Mouse (Mus musculus): ENCODE results near the gene Repin1. TPM values are rescaled to one million over a fixed set of nuclear protein-coding genes. Genes with fewer than 3 reads are reported as not detected.
A peak's percentile ranks its signal among the peaks of the same experiment; 100 is the strongest.

The Repin1 gene
- polyA plus RNA-seq, 1 experiment from 2014 or later, result 44.1 TPM

DNA sequence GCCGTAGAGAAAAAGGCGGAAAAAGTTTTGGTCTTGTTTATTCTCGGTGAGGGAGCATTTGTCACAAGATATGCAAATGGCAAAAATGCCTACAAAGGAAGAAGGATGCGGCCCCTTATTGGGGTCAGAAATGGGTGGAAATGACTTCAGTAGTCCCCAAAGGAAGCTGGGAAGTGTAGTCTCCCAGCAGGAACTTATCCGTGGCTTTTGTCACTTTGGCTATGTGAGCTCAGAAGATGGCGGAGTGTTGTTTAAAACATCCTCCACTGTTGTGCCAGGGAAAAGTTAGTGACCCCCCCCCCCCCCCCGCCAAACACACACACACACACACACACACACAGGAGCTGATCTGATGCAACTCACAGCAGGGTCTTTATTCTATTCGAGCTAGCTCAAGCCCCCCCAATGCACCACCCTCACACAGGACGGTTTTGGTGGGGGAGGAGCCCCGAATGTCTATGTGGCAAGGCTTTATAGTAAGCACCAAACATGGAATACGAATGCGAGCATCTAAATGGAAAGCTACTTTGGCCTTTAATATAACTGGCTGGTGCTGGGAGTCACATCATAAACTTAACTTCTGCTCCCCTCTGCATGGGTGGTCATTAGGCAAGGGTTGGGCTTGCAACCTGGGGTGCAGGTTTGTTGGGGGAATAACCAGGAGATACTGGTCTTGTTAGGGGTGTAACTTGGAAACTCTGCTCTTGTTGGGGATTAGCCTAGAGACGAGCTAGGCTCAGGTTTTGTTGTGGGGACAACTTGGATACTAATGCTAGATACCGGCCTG is 38.4 kb upstream of the Repin1 start:
- DNase-seq (ENCODE audit: low spot score, missing footprints) (no peak), ATAC-seq (ENCODE audit: low FRiP score) (peak; percentile 87)
- WGBS, result 28% methylated on average over 14 of the region's 14 CpGs
- no peaks in the 10 kb centered on the region for H3K9me3 ChIP-seq (ENCODE audit: control insufficient read depth, low read length)
- peak overlapping the region; percentile 93 for H3K27ac ChIP-seq (ENCODE audit: low read depth, low read length)
- peak overlapping the region; percentile 55 for H3K4me3 ChIP-seq (ENCODE audit: low read depth, low read length)
- H3K4me2 ChIP-seq, result peak overlapping the region; percentile 82
- H3K4me1 ChIP-seq (ENCODE audit: control insufficient read depth, insufficient read depth, low read length), result peaks cover 12% of the 10 kb centered on the region
- H3K9ac ChIP-seq (ENCODE audit: low read length), result peak overlapping the region; percentile 81
- no peaks in the 10 kb centered on the region for H3K36me3 ChIP-seq (ENCODE audit: control insufficient read depth, insufficient read depth, low read length)
- H3K27me3 ChIP-seq (ENCODE audit: control insufficient read depth, insufficient read depth, low read length), result no peaks in the 10 kb centered on the region

DNA sequence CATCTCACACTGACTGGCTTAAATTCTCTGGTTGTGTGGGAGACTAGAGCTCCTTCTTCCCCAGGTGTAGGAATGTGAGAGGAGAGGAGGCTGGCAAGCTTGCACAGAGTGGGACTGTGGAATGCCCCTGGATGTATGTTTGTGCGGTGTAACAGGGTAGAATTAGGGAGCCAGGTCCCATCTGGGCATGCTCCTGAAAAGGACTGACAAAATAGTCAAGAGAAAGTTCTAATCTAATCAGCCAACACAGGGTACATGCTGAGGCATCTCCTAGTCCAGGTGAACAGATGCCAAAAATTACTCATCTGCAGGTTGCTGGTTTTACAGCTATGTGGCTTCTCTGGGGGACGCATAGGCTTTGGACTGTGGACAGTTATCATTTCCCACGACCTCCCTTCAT is 37.7 kb upstream of the Repin1 start:
- DNase-seq (ENCODE audit: low spot score, missing footprints) (no peak), ATAC-seq (ENCODE audit: low FRiP score) (no peak)
- H3K4me2 ChIP-seq, result peak overlapping the region; percentile 82; the same call in 1 of the 2 replicates
- H3K27me3 ChIP-seq (ENCODE audit: control insufficient read depth, insufficient read depth, low read length), result no peaks in the 10 kb centered on the region
- peak overlapping the region; percentile 81; the same call in 1 of the 2 replicates for H3K9ac ChIP-seq (ENCODE audit: low read length)
- H3K9me3 ChIP-seq (ENCODE audit: control insufficient read depth, low read length), result no peaks in the 10 kb centered on the region
- H3K4me1 ChIP-seq (ENCODE audit: control insufficient read depth, insufficient read depth, low read length), result peaks cover 12% of the 10 kb centered on the region
- WGBS, result 83% methylated on average over 3 of the region's 3 CpGs
- H3K27ac ChIP-seq (ENCODE audit: low read depth, low read length), result no peak overlapping the region
- no peaks in the 10 kb centered on the region for H3K36me3 ChIP-seq (ENCODE audit: control insufficient read depth, insufficient read depth, low read length)
- no peak overlapping the region for H3K4me3 ChIP-seq (ENCODE audit: low read depth, low read length)

DNA sequence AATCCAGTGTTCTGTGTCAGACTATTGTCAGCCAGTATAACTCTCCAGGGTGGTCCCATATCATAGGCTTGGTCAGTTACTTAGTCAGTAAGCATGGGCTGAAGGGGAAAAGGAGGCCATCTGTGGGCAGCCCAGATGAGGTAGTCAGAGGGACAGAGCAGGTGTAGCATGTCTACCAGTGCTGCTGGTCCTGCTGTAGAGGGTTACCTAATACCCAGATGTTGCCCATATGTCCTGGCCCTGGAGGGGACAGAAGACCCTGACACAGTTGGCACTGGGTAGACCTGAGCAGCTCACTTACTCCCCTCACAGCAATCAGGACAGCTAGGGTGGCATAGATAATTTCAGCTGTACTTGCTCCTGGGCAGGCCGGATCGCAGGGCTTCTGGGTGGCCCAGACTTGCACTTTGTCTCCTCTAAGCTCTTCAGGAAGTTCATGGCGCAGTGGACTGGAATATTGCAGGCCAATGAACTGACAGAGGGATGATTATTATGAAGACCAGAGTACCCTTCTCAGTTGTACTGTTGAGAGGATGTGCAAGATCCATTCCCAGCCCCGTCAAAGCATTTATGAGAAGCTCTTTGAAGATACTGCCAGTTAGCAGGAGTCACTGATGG is 27.9 kb upstream of the Repin1 start:
- Histone ChIP-seq H3K27ac (ENCODE audit: low read depth, low read length) (no peak overlapping the region), H3K4me3 (ENCODE audit: low read depth, low read length) (no peak overlapping the region), H3K4me1 (ENCODE audit: control insufficient read depth, insufficient read depth, low read length) (no peaks in the 10 kb centered on the region), H3K36me3 (ENCODE audit: control insufficient read depth, insufficient read depth, low read length) (peaks cover 4% of the 10 kb centered on the region), H3K4me2 (no peak overlapping the region), H3K9ac (ENCODE audit: low read length) (no peak overlapping the region), H3K27me3 (ENCODE audit: control insufficient read depth, insufficient read depth, low read length) (no peaks in the 10 kb centered on the region), H3K9me3 (ENCODE audit: control insufficient read depth, low read length) (no peaks in the 10 kb centered on the region)
- ATAC-seq (ENCODE audit: low FRiP score), result no peak
- 96% methylated on average over 4 of the region's 4 CpGs for WGBS
- DNase-seq (ENCODE audit: low spot score, missing footprints), result peak; percentile 35

DNA sequence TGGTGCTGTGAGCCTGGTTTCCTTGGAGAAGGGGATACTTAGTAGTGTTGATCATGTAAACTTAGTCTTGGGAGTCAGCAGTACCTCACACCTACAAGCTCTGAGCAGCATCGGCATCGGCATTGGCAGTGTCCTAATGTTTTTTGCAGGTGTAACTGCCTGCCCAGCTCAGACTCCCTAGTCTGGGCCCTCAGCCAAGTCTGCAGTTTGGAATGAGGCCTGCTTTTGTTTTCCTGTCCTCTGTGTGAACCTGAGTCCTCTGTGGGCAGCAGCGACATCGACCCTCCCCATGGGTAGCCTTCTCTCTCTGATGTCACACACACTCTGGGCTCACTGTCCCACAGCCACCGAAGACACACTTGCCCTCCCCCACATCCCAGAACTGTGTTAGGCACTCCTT is 27.4 kb upstream of the Repin1 start:
- Histone ChIP-seq H3K27ac (ENCODE audit: low read depth, low read length) (no peak overlapping the region), H3K4me1 (ENCODE audit: control insufficient read depth, insufficient read depth, low read length) (no peaks in the 10 kb centered on the region), H3K9ac (ENCODE audit: low read length) (no peak overlapping the region), H3K27me3 (ENCODE audit: control insufficient read depth, insufficient read depth, low read length) (no peaks in the 10 kb centered on the region), H3K4me2 (no peak overlapping the region), H3K36me3 (ENCODE audit: control insufficient read depth, insufficient read depth, low read length) (peaks cover 4% of the 10 kb centered on the region), H3K4me3 (ENCODE audit: low read depth, low read length) (no peak overlapping the region), H3K9me3 (ENCODE audit: control insufficient read depth, low read length) (no peaks in the 10 kb centered on the region)
- peak; percentile 74 for DNase-seq (ENCODE audit: low spot score, missing footprints)
- 90% methylated on average over 5 of the region's 5 CpGs for WGBS
- ATAC-seq (ENCODE audit: low FRiP score), result no peak

DNA sequence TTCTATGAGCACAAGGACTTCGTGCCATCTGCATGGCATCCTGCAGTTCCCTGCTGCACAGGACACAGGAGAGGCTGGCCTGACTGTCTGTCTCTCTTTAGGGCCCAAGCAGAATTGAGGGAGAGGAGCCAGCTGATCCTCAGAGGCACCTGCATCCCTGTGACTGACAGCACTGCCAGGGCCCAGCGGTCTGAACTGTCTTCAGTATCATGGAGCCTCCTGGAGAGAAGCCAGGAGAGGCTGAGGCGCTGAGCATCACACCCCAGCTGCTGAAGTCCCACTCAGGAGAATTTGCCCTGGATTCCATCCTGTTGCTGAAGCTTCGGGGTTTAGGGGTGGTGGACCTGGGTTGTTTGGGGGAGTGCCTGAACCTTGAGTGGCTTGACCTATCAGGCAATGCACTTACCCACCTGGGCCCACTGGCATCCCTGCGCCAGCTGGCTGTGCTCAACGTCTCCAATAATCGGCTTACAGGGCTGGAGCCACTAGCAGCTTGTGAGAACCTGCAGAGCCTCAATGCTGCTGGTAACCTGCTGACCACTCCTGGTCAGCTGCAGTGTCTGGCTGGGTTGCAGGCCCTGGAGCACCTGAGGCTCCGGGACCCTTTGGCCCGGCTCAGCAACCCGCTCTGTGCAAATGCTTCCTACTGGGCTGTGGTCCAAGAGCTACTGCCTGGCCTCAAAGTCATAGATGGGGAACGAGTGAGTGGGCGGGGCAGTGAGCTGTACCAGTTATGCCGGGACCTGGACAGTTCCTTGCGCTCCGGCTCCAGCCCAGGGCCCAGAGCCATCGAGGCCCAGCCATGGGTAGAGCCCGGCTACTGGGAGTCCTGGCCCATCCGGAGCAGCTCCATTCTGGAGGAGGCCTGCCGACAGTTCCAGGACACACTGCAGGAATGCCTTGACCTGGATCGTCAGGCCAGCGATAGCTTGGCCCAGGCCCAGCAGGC is 25.4 kb upstream of the Repin1 start:
- Histone ChIP-seq H3K36me3 (ENCODE audit: control insufficient read depth, insufficient read depth, low read length) (peaks cover 4% of the 10 kb centered on the region), H3K4me3 (ENCODE audit: low read depth, low read length) (no peak overlapping the region), H3K27me3 (ENCODE audit: control insufficient read depth, insufficient read depth, low read length) (no peaks in the 10 kb centered on the region), H3K9me3 (ENCODE audit: control insufficient read depth, low read length) (no peaks in the 10 kb centered on the region), H3K4me2 (no peak overlapping the region), H3K4me1 (ENCODE audit: control insufficient read depth, insufficient read depth, low read length) (no peaks in the 10 kb centered on the region), H3K9ac (ENCODE audit: low read length) (no peak overlapping the region), H3K27ac (ENCODE audit: low read depth, low read length) (no peak overlapping the region)
- 92% methylated on average over 21 of the region's 21 CpGs for WGBS
- ATAC-seq (ENCODE audit: low FRiP score), result no peak
- DNase-seq (ENCODE audit: low spot score, missing footprints), result no peak

DNA sequence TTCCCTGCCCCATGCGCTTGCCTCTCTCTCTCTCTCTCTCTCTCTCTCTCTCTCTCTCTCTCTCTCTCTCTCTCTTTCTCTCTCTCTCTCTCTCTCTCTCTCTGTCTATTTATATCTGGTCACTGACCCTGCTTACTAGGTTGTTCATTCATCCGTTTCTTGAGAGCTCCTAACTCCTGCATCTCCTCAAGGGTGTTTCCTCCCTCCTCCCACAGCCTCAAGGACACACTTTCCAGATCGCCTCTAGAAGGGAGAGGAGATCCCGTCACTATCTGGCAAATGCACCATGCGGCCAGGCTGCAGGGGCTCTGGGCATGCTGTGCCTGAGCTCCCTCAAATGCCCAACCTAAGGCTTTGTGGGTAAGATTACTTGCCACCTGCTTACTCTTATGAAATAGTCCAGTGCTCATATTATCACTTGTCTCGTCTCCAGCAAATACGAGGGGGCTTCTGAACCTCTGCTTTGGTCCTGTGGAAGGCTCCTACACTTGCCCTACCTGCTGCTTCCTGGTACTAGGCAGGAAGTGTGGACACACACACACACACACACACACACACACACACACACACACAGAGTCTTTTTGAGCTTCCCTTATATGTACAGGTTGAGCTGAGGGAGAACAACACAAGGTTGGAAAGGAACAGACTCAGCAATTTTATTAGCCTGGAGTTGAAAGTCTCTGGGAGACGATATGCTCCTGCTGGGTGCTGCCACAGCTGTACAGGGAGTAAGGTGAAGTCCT is 24.4 kb upstream of the Repin1 start:
- Histone ChIP-seq H3K4me3 (ENCODE audit: low read depth, low read length) (no peak overlapping the region), H3K27ac (ENCODE audit: low read depth, low read length) (no peak overlapping the region), H3K4me2 (no peak overlapping the region), H3K36me3 (ENCODE audit: control insufficient read depth, insufficient read depth, low read length) (peaks cover under 1% of the 10 kb centered on the region; the same call in 1 of the 2 replicates), H3K9me3 (ENCODE audit: control insufficient read depth, low read length) (no peaks in the 10 kb centered on the region), H3K27me3 (ENCODE audit: control insufficient read depth, insufficient read depth, low read length) (no peaks in the 10 kb centered on the region), H3K4me1 (ENCODE audit: control insufficient read depth, insufficient read depth, low read length) (no peaks in the 10 kb centered on the region), H3K9ac (ENCODE audit: low read length) (no peak overlapping the region)
- DNase-seq (ENCODE audit: low spot score, missing footprints) (no peak), ATAC-seq (ENCODE audit: low FRiP score) (no peak)
- WGBS, result 81% methylated on average over 8 of the region's 8 CpGs

DNA sequence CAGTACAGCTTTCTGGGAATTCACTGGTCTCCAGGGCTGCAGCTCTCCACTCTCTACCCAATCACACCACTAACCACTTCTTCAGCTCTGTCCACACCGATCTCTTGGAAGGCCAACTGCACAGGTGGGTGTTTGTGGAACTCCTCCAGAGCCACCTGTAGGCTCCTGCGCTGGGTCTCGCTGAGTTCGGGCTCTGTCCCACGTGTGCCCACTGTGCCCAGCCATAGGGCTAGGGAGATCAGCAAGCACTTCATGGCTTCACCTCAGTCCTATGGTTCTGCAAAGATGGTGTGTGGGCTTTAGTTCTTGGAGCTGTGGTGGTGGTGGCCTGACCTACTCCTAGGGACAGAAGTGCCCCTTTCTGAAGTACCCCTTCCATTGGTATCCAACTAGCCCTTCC is 21.7 kb upstream of the Repin1 start:
- no peak for ATAC-seq (ENCODE audit: low FRiP score)
- H3K4me2 ChIP-seq, result no peak overlapping the region
- no peak overlapping the region for H3K9ac ChIP-seq (ENCODE audit: low read length)
- WGBS, result 92% methylated on average over 5 of the region's 5 CpGs
- H3K27me3 ChIP-seq (ENCODE audit: control insufficient read depth, insufficient read depth, low read length), result no peaks in the 10 kb centered on the region
- no peak overlapping the region for H3K4me3 ChIP-seq (ENCODE audit: low read depth, low read length)
- H3K27ac ChIP-seq (ENCODE audit: low read depth, low read length), result no peak overlapping the region
- H3K4me1 ChIP-seq (ENCODE audit: control insufficient read depth, insufficient read depth, low read length), result no peaks in the 10 kb centered on the region
- no peaks in the 10 kb centered on the region for H3K36me3 ChIP-seq (ENCODE audit: control insufficient read depth, insufficient read depth, low read length)
- H3K9me3 ChIP-seq (ENCODE audit: control insufficient read depth, low read length), result no peaks in the 10 kb centered on the region
- DNase-seq (ENCODE audit: low spot score, missing footprints), result no peak

DNA sequence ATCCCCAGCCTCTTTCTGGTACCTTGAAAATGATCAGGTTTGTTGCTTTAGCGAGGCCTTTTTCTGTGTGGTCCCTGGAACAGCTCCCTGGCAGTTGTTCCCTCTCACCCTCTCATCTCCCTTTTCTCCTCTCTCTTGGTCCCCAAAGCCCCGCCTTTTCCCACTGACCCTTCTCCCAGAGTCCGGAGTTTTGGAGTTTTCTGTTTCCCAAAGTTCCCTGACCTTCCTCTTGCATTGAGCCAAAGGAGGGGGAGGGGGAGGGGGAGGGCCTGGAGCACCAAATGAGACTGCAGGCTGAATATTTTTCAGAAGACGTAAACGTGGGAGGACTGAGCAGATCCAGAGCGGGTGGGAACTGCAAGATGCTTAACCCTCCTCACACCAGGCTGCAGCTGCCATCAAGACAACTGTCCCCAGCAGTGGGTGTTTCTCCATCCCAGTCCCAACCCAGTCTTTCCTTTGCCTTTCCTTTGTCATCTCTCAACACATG is 21.1 kb upstream of the Repin1 start, which contains the start of gene Rarres2:
Gene Rarres2 (minus strand): TSS at position 218 of the 490 bp plus-strand sequence.
- Histone ChIP-seq H3K27ac (ENCODE audit: low read depth, low read length) (no peak within 1 kb of the TSS), H3K4me2 (no peak within 1 kb of the TSS), H3K27me3 (ENCODE audit: control insufficient read depth, insufficient read depth, low read length) (no peaks in the 10 kb centered on the region), H3K9ac (ENCODE audit: low read length) (no peak within 1 kb of the TSS), H3K4me1 (ENCODE audit: control insufficient read depth, insufficient read depth, low read length) (no peaks in the 10 kb centered on the region), H3K36me3 (ENCODE audit: control insufficient read depth, insufficient read depth, low read length) (no peaks in the 10 kb centered on the region), H3K4me3 (ENCODE audit: low read depth, low read length) (no peak within 1 kb of the TSS), H3K9me3 (ENCODE audit: control insufficient read depth, low read length) (no peaks in the 10 kb centered on the region)
- no peak for ATAC-seq (ENCODE audit: low FRiP score)
- WGBS, result 51% methylated on average over 6 of the region's 6 CpGs
- DNase-seq (ENCODE audit: low spot score, missing footprints), result peak; percentile 59
